In genomic region chr2:18609075-18609867, GRCm38 (mm10) we compare ENCODE assay signal across 8 mouse cellular contexts.
DNase-seq lines count a peak whose midpoint lies in the region; ATAC-seq and TF ChIP-seq lines count a peak whose summit lies in the region.

No protein-coding gene starts in this region.

- H3K9ac ChIP-seq in ES-Bruce4 (ENCODE audit: low read depth, poor library complexity, severe bottlenecking) = no peak overlapping the region
- H3K9ac ChIP-seq in heart, embryonic 15.5 days = peak overlapping the region; percentile 62
- H3K9ac ChIP-seq in midbrain, embryonic 12.5 days (replicated peaks) = peak overlapping the region; percentile 48; the same call in 1 of the 2 replicates

- H3K27me3 ChIP-seq in ES-Bruce4 (ENCODE audit: control insufficient read depth, insufficient read depth, low read length, poor library complexity, severe bottlenecking) = peaks cover 15% of the 10 kb centered on the region
- peaks cover 34% of the 10 kb centered on the region for H3K27me3 ChIP-seq in heart, embryonic 15.5 days
- H3K27me3 ChIP-seq in midbrain, embryonic 12.5 days = peaks cover 53% of the 10 kb centered on the region
- H3K27me3 ChIP-seq in thymus, adult 2 months (ENCODE audit: control insufficient read depth, insufficient read depth, low read length) = no peaks in the 10 kb centered on the region

- TF ChIP-seq CTCF in gastrocnemius, adult 2 months (IDR thresholded peaks at IDR 0.05) = no peak
- TF ChIP-seq CTCF in ES-Bruce4 (IDR thresholded peaks at IDR 0.05; ENCODE audit: low read depth, low read length) = no peak
- TF ChIP-seq CTCF in thymus, adult 2 months (IDR thresholded peaks at IDR 0.05; ENCODE audit: borderline replicate concordance, control insufficient read depth, extremely low read depth, insufficient read depth, low read length, poor library complexity) = peak; percentile 51; the same call in 1 of the 2 replicates

- intact Hi-C loops in gastrocnemius, adult 2 months (cut with DNase I) = no loop called here

- no peaks in the 10 kb centered on the region for H3K36me3 ChIP-seq in ES-Bruce4 (ENCODE audit: control insufficient read depth, insufficient read depth, low read length, poor library complexity, severe bottlenecking)
- no peaks in the 10 kb centered on the region for H3K36me3 ChIP-seq in heart, embryonic 15.5 days
- no peaks in the 10 kb centered on the region for H3K36me3 ChIP-seq in midbrain, embryonic 12.5 days
- no peaks in the 10 kb centered on the region for H3K36me3 ChIP-seq in thymus, adult 2 months (ENCODE audit: control insufficient read depth, insufficient read depth, low read length)

- peak overlapping the region; percentile 76 for H3K4me3 ChIP-seq in gastrocnemius, adult 2 months
- H3K4me3 ChIP-seq in ES-Bruce4 (ENCODE audit: low read depth, low read length) = peak overlapping the region; percentile 53
- H3K4me3 ChIP-seq in heart, embryonic 15.5 days = peak overlapping the region; percentile 59
- peak overlapping the region; percentile 41 for H3K4me3 ChIP-seq in midbrain, embryonic 12.5 days
- peak overlapping the region; percentile 79 for H3K4me3 ChIP-seq in thymus, adult 2 months (ENCODE audit: control insufficient read depth, insufficient read depth, low read length)

- ATAC-seq in common myeloid progenitor, adult 5-6 weeks (replicated peaks; ENCODE audit: low read depth, poor library complexity, severe bottlenecking) = peak; percentile 4; the same call in 1 of the 2 replicates
- ATAC-seq in heart, embryonic 15.5 days (replicated peaks; ENCODE audit: insufficient number of reproducible peaks, insufficient read depth, low FRiP score, low read depth) = 0 out of 2 replicates have a peak, but pooled peaks have one; percentile 41
- ATAC-seq in midbrain, embryonic 12.5 days (ENCODE audit: low FRiP score, low read depth) = peak; percentile 64

- DNase-seq in gastrocnemius, adult 2 months = peak; percentile 19
- no peak for DNase-seq in gastrocnemius, adult 8-10 months (ENCODE audit: low spot score in 2 of 2)
- DNase-seq in kidney, postnatal 10 days = peak; percentile 25
- peak; percentile 45 for DNase-seq in thymus, adult 2 months

- WGBS in heart, embryonic 15.5 days = under 1% methylated on average over 51 of the region's 51 CpGs
- WGBS in midbrain, embryonic 12.5 days = under 1% methylated on average over 49 of the region's 51 CpGs
- WGBS in thymus, adult 2 months = under 1% methylated on average over 51 of the region's 51 CpGs

- no peaks in the 10 kb centered on the region for H3K4me1 ChIP-seq in ES-Bruce4 (ENCODE audit: control insufficient read depth, insufficient read depth, low read length)
- H3K4me1 ChIP-seq in heart, embryonic 15.5 days (replicated peaks) = peaks cover 23% of the 10 kb centered on the region
- peaks cover 22% of the 10 kb centered on the region for H3K4me1 ChIP-seq in midbrain, embryonic 12.5 days
- peaks cover 8% of the 10 kb centered on the region; the same call in 1 of the 2 replicates for H3K4me1 ChIP-seq in thymus, adult 2 months (replicated peaks; ENCODE audit: control insufficient read depth, insufficient read depth, low read length)

- TF ChIP-seq POLR2A in ES-Bruce4 (IDR thresholded peaks at IDR 0.05; ENCODE audit: insufficient read depth, low read length) = no peak
- peak; percentile 20; the same call in 1 of the 2 replicates for TF ChIP-seq POLR2A in thymus, adult 2 months (IDR thresholded peaks at IDR 0.05; ENCODE audit: control insufficient read depth, extremely low read depth, insufficient read depth, low read length, poor library complexity)

- TF ChIP-seq EP300 in ES-Bruce4 (IDR thresholded peaks at IDR 0.05; ENCODE audit: insufficient read depth, low read depth, low read length) = no peak

- H3K4me2 ChIP-seq in heart, embryonic 15.5 days = peak overlapping the region; percentile 92
- peak overlapping the region; percentile 67 for H3K4me2 ChIP-seq in midbrain, embryonic 12.5 days (replicated peaks)

- peak overlapping the region; percentile 41 for H3K27ac ChIP-seq in gastrocnemius, adult 2 months
- no peak overlapping the region for H3K27ac ChIP-seq in ES-Bruce4 (ENCODE audit: insufficient read depth, low read length)
- H3K27ac ChIP-seq in heart, embryonic 15.5 days = no peak overlapping the region
- no peak overlapping the region for H3K27ac ChIP-seq in midbrain, embryonic 12.5 days (replicated peaks)
- peak overlapping the region; percentile 38; the same call in 1 of the 2 replicates for H3K27ac ChIP-seq in thymus, adult 2 months (ENCODE audit: control insufficient read depth, insufficient read depth, low read length)

- no peaks in the 10 kb centered on the region for H3K9me3 ChIP-seq in ES-Bruce4 (replicated peaks; ENCODE audit: control insufficient read depth, insufficient read depth, low read length, poor library complexity, severe bottlenecking)
- no peaks in the 10 kb centered on the region for H3K9me3 ChIP-seq in heart, embryonic 15.5 days (replicated peaks)
- no peaks in the 10 kb centered on the region for H3K9me3 ChIP-seq in midbrain, embryonic 12.5 days

Comparison
In these comparisons a context has a peak if more than half of its experiments do, and no peak if none do; other contexts are left out.
1. DNase-seq: peak in gastrocnemius, adult 2 months (single experiment), kidney, postnatal 10 days (single experiment) and thymus, adult 2 months (single experiment); none in gastrocnemius, adult 8-10 months (0 of 2).
2. H3K27ac ChIP-seq: peak in gastrocnemius, adult 2 months (single experiment) and thymus, adult 2 months (single experiment); none in ES-Bruce4 (single experiment), heart, embryonic 15.5 days (single experiment) and midbrain, embryonic 12.5 days (single experiment).
3. ATAC-seq: peak in every context shown above with its lines; median percentile 64 in midbrain, embryonic 12.5 days; 41 in heart, embryonic 15.5 days; 4 in common myeloid progenitor, adult 5-6 weeks.
4. Peak in every context shown above with its lines, with median percentiles within 50 percentile points of each other: H3K4me3 ChIP-seq.